Mouse (Mus musculus) gonadal fat pad, adult 2 months (tissue): ENCODE measurements at regions not wholly inside any gene's neighbourhood (a gene's known extent, or its start where the extent isn't known, plus 50 kb on each side); places are given as distances from the start of the nearest gene placed in this dataset.

Experiments used
- DNase-seq: peaks from one replicate; pipeline ENCODE4 v3.0.0-alpha.2; 2012; ENCODE audit warnings: low read depth

DNA sequence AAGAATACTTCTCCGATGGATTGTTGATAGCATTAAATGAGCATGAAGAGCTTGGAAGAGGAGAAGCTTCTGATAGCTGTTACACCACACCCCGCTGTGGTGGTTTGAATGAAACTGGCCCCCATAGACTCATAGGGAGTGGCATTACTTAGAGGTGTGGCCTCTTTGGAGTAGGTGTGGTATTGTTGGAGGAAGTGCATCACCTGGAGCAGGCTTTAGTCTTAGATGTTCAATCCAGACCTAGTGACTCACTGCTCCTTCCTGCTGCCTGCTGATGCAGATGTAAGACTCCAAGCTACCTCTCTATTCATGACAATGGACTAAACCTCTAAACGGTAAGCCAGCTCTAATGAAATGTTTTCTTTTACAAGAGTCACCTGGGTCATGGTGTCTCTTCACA, 237.1 kb upstream of the Mpped2 start:
- DNase-seq: no peak

DNA sequence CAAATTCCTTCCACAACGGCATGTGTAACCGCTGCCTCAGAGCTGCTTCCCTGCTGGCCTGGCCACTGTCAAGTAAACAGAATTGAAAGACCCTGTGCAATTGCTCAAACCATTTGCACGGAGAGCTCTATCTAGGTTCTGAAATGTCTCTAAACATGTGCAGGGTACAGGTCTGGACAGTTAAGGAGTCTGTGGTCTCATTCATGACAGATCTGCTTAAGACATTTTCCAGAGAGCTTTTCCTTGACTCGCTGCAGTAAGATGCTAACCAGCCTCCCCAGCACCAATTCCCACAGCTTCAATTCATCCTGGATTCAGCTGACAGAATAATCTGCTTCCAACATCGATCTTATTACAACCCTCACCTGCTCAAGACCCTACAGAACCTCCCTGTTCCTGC, 235.1 kb upstream of the Mpped2 start:
- no peak for DNase-seq

DNA sequence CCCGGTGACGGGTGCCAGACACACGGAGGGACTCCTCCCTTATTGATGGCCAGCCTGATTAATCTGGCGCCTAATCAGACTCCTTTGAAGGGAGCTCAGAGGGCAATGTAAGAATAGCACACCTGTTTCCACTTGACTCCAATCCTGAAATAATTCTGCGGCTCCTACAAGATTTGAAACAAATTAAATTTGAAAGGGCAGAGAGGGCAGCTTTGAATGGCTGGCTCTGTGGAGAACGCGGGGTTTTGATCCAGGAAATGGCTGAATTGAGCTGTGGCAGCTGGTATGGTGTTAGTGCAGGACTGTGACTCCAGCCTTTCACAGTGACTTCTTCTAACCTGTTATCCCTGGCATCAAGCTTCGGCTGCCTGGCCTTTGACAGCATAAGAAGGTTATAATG, 232.0 kb upstream of the Mpped2 start:
- no peak for DNase-seq

DNA sequence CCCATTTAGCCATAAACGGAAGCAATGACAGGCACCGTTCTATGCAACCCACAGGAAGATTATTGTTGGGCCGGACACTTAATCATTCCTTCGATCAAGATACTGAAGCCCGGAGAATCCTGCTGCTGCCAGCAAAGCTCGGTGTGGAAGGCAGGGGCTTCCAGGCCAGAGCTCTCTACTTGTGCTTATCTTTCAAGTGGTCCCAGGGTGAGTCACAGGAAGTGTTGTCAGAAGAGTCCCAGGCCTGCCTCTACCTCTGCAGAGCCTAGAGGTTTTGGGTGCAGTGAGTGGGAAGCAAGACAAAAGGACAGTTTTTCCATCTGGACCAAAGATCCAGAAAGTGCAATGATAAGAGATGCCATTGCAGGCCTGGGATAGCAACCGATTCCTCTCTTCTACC, 231.6 kb upstream of the Mpped2 start:
- no peak for DNase-seq

DNA sequence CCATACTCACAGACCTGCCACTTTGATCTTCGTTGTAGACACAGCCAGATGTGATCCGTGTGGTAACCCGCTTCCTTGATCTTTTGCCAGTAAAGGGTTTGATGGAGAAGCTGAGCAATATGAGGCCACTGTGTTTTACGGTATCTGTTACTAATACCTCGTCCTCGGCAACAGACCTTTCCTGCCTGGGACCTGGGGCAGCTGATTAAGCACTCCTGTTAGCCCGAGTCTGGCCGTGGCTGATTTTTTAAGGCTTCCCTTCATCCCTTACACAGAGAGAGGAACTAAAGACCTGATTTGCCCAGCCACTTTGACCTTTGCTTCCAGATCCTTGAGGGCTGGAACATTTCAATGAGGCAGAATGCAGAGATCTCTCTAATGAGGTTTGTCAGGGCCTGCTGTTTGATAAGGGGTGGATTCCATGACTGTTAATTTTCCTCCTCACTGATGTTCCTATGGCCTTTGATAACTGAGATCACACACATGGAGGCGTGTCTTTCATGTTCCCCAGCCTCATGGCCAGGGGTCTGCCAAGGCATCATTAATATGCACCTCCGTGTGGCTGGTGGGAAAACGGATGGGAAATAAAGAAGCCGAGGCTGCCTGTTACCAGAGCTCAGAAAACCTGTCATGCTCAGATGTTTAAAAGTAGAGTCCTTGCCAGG, 231.0 kb upstream of the Mpped2 start:
- DNase-seq: no peak

DNA sequence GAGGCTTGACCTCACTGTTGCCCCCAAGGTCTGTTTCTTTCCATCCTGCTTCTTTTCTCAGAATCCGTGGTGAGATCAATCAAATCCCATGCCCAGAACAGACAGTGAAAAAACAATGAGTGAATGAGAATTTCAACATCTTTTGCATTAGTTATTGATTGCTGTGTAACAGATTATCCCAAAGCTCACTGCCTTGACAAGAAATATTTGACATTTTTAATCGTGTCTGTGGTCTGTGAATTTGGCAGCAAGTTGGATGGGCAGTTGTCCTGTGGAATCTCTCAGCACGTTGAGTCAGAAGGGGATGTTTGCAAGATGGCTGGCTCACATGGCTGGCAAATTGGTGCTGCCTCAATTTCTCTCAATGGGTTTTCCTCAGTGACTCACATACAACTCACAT, 228.0 kb upstream of the Mpped2 start:
- no peak for DNase-seq

DNA sequence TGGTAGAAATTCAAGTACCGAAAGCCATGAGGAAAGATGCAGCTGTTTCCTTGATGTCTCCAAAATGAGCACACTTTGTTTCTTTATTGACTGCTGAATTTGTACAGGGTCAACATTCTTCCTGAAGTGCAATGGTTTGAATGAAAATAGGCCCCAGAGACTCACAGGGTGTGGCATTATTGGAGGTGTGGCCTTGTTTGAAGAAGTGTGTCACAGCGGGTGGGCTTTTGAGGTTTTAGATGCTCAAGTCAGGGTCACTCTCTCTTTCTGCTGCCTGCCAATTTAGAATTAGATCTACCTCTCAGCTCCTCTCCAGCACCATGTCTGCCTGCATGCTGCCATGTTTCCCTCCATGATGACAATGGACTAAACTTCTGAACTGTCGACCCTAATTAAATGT, 227.2 kb upstream of the Mpped2 start:
- no peak for DNase-seq

DNA sequence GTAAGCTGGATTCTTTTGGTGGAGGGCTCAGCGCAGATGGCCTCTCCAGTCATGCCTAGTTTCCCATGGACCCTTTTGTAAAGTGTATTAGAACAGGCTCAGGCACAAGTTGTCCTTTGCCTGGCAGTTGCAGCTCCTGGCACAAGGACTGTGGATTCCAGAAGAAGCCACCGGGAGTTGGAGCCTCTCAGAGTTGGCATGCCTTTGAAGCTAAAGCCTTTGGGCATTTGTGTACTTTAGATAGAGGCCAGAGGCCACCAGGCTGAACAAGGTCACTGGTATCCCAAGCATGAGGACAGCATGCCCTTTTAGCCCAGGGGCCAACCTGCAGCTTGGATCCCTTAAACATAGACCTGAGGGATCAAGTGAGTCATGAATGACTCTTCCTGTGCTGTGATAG, 223.9 kb upstream of the Mpped2 start:
- DNase-seq: no peak

DNA sequence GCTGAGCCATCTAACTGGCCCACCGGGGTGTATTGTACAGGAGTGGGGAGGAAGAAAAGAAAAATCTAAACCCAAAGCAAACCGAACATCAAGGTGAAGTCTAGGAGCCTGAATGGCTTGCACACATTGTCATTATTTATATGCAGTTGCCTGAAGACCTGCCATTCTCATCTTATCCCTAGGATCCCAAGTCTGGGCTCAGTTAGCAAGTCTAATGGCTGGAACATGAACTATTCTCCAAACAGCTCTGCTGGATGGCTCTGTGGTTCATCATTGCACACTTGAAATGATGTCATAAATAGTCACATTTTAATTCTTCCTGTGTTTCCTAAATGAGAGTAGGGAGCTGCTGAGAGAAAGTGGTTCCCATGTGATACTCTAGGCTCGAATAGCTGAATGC, 219.6 kb upstream of the Mpped2 start:
- no peak for DNase-seq

DNA sequence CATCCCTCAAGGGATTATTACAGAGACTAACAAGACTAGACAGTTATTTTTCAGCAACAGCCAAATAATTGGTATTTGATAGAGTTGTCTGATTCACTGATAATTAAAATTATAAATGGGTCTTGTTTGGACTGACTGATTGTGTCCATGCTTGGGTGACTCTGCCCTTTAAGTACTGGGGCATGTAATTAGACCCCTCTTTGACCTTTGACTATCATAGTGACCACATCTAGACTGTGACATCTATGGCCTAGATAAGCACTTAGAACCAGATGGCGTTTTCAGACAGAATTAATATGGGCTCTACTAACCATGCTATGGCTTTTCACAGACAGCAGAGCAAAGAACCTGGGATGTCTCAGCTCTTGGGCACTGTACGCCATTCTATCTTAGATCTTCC, 215.1 kb upstream of the Mpped2 start:
- DNase-seq: no peak

DNA sequence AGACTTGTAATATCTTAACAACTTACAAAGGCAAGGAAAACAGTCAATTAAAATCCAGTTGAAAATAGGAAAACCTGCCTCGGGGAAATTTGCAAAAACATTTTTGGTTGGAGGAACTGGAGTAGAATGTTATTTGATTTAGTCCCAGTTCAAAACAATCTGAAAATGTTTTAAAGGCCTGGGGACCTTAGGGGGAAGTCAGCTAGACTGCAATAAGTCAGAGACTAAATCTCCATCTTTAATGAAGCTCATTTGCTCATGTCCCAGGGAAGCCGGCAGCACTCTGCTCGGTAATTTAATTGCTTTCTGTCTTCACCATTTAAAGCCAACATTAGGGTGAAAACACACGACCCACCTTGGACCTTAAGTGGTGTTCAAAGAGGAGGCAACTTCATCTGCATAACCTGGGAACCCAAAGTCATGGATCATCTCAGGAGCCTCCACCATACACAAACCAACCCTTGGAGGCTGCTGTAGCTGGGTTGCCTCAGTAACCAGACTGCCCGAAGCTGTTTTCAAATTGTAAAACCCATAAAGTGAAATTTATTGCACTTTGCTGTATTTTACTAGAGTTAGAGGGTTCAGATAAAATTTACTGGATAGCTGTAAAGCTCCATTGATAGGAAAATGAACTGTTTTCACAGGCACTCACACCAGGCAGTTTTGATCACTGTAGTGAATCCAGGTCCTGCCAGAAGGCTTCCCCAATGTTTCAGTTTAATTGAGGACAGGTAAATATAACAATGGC, 205.6 kb upstream of the Mpped2 start:
- no peak for DNase-seq

DNA sequence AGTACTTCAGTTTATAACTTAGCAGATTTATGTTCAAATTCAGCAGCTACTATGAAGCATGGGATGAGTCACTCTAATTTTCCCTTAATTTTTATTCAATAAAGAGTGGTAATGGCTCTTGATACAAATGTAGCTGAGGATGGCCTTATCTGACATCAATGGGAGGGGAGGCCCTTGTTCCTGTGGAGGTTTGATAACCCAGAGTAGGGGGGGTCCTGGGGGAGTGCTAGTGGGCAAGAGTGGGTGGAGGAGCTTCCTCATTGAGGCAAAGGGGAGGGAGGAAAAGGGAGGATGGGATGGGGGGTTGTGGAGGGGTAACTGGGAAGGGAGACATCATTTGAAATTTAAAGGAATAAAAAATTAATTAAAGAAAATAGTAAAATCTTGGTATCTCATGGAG, 194.3 kb upstream of the Mpped2 start:
- DNase-seq: no peak

DNA sequence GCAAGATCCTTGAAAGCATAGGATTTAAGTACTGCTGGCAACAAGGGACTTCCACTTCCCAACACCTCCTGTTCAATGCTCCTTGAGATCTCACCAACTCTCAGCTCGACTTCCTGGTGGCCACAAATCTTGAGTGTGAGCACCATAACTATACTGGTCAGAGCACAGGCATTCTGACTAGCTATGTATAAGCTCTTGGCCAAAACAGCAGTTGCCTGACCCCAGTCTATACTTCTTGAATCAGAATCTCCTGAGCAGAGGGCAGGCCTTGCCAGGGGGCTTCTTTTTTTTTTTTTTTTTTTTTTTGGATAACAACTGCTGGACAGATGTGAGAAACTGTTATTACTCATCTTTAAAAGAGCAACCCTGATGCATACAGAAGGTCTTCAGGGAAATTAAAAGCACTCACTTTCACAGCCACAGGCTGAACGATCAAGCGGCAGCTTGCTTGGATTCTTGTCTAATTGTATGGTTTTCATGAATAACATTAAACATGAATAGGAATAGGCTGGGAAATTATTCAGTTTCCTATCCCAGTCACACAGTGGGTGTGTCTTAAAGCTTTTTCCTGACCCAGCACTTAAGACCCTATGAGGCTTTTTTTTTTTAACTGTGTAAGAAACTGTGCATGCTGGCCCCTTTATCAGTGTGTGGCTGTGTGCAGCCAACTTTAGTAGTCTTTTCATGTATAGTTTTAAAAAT, 193.7 kb upstream of the Mpped2 start:
- DNase-seq: no peak

DNA sequence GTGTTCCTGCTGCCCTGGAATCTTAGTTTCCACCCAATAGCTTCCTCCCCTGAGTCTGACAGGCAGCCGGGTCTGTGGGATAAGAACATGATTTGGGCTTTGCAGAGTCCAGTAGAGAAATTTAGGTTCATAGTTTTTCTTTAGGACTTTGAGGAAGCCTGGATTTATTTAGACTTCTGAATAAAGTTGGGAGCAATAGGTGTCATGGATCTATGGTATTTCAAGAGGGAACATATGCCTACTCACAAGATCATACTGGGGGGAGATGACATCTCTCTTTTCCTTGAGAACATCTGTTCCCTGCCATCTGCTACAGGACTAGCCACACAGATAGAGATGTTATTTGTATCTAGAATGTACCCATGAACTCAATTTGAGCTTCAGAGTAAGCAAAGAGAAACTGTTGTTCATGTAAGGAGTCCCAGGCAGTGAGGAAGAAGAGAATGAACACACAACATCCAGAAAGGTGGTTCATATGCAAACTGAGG, 188.1 kb upstream of the Mpped2 start:
- DNase-seq: no peak

DNA sequence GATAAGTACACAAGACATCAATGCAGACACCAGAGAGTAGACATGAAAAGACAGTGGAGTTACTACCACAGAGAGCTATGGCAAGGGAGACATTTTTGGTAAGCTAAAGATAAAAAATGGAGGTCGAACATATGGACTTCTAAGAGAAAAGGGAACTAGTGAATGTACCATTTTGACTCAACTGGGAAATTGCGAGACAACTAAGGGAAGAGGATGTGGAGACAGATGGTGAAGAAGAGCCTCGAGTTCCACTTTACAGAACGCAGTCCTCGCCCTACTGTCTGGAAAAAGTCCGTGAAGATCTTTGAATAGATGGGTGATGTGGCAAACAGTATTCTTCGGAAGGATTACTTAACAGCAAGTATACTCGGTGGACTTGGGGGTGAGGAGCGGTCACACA, 181.2 kb upstream of the Mpped2 start:
- DNase-seq: no peak

DNA sequence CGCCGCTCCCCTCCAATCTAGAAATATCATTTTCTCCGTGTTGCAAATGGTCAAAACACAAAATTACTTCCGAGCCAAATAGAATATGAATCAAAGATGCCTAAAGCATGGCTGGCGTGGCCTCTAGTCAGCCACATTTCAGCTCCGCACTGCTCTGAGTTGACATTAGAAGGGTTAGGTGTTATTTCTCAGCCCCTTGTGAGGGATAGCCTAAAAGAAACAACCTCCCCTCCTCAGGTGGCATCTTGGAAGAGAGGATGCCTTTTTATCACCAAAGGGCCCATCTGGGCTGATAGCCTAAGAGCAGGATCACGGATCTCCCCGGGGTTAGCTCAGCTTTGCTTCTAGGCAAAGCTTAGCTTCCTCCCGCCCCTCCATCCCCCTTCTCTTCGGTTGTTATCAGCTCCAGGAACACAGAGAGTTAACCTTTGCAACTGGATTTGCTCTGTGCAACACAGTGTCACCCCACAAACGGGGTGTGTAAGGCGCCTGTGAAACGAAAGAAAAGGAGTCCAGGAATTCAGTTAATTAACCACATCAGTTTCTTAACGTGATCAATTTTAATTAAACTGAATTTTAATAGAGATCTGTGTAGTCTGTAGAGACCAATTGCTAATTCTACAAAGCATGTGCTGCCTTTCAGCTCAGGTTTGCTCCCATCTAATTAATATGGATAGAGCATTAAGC, 180.6 kb upstream of the Mpped2 start:
- DNase-seq: no peak

DNA sequence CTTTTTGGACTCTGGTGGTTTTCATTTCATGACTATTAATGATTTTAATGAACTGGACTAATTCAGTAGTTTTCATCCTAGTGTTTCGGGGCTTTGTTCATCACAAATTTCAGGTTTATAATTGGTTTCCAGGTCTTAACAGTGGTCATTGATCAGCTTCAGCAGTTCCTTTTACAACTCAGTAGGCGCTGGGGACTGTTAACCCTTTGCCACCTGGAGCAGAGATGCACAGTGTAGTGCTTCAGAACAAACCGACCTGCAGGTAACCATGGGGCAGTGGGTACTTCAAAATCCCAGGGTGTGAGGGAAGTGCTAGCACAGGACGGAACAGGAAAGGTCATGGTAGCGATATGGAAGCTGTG, 180.1 kb upstream of the Mpped2 start:
- DNase-seq: no peak

DNA sequence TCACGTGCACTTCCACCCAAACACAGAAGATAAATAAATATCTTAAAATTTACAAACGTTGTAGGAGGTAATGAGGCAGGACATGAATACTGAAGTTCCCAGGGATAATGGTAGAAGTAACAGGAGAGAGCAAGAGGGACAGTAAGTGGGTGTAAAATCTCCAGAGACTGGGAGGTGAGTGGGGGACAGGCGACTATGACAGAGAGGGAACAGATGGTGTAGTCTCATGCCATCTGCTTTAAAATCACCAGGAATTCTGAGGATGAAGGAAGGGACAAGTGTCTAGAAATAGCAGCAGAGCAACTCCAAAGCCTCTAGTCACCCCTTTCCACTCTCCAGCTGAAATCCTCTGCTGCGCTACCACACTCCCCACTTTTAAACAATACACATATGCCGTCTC, 175.8 kb upstream of the Mpped2 start:
- no peak for DNase-seq

DNA sequence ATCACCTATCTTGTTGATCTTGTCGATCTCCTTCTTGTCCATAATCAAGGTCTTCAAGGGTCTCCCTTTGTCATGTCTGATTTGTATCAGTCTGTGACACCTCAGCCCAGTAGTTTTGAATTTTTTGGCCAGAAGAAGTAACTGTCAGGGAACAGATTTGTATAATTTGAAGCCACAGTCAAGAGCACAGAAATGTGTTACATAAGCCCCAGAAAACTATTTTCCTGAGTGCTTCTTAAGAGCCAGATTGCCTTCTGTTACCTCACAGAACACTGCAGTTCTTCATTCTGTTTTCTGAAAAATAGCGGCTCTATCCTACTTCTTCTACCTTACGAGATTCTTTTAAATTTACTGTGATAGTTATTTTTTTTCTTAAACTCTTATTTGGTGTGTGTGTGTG, 170.1 kb upstream of the Mpped2 start:
- no peak for DNase-seq

DNA sequence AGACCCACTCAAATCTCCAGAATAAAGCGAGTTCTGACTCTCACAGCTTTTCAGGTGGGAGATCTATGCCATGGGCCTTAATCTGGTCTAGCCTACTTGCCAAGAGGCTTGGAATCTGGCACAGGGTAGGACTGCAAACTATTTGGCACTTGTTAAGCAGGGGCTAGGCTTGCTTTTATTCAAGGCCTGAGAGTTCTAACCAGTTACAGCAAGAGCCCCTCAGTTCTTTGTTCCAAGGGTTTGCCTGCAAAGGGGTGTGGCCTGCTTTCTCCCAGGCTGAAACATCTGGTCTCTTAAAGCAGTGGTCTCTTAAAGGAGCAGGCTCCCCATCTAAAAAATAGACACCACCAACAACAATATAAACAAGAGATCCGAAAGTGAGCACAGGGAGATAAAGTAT, 166.1 kb upstream of the Mpped2 start:
- no peak for DNase-seq

DNA sequence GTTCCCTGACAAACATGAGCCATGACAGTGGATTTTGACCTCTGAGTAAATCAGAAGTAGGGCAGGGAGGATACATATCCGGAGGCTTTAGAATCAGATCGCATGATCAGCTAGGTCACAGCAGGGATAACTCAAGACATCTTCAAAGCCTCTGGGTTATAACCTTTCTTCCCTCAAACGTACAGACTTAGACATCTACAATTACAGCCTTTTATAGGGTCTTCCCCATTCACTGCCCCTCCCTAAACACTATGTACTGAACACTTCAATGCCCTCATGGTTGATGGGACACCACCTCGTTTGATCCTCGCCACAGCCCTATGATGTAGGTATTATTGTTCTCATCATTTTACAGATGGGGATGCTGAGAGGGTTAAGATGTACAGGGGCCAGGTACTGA, 163.8 kb upstream of the Mpped2 start:
- no peak for DNase-seq

DNA sequence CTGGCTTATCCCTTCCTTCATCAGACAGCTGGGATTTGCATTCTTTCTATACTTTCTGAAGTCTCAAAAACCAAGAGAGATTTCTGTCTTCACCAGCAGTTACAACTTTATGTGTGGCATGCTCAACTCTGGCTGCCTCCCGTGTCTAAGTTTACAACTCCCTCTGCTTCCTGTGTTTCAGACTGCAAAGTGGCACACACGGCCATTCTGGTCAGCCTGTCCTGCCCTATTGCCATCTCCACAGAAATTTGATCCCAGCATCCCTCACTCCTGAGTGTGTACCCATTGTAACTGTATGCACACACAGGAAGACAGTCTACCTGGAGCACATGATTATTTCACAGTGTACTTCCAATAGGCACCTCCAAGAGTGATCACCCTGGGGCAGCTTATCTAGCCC, 163.3 kb upstream of the Mpped2 start:
- no peak for DNase-seq

DNA sequence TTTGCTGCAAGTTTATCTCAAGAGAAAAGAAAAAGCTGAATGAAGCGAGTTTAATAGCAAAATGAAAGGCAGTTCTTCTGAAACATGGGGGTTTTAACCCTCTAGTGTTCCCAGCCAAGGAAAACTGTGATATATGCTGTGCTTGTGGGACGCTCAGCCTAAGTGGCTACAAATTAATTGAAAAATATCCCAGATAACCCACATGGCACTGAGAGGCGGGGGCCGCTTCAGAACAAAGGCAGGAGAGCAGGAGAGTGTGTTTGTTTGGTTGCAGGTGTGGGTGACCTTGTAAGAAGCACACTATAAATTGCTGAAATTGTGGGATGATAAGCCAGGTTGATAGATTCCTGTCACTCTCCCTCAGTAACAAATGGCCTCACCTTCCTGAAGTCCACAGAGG, 154.7 kb upstream of the Mpped2 start:
- DNase-seq: no peak
